Mouse (Mus musculus) heart, adult 2 months (tissue): ENCODE measurements around the gene C130074G19Rik.

Experiments
- CTCF ChIP-seq: fragments of 200-600 bp; IDR thresholded peaks from 2 replicates; pipeline ENCODE4 v1.8.1; 2022; ENCODE audit warnings: antibody characterized with exemption, mild to moderate bottlenecking, moderate library complexity
- POLR2A ChIP-seq: fragments of 200-500 bp; IDR thresholded peaks from 2 replicates; pipeline ENCODE4 v1.6.1; 2011; ENCODE audit warnings: mild to moderate bottlenecking, low read depth, low read length, control low read depth; ENCODE audit not compliant: insufficient read depth

- TF ChIP-seq POLR2A: no peak
- no peak for TF ChIP-seq CTCF
Measured at GRCm38 (mm10) chr1:184862636-184863035, 20.4 kb downstream of the C130074G19Rik start.
